Mouse (Mus musculus) embryonic facial prominence, embryonic 11.5 days (tissue): ENCODE results near the gene Col1a1. TPM values are rescaled to one million over a fixed set of nuclear protein-coding genes. Genes with fewer than 3 reads are reported as not detected.

ENCODE experiments used
- ATAC-seq: fragments of 200-750 bp; cut with Nextera tagmentation; replicated peaks from 2 replicates; pipeline ENCODE4 v1.8.0; 2017; ENCODE audit warnings: low read depth; ENCODE audit not compliant: insufficient number of reproducible peaks, low FRiP score, low TSS enrichment
- DNase-seq: peaks from one replicate; pipeline ENCODE4 v3.0.0-alpha.2; 2015; ENCODE audit warnings: low spot score
- H3K27ac ChIP-seq: fragments of 300-500 bp; sonication (generic); replicated peaks from 2 replicates; pipeline ENCODE4 v1.5.1; 2014; ENCODE audit warnings: mild to moderate bottlenecking, low read depth, low read length, control low read depth
- H3K27me3 ChIP-seq: fragments of 300-500 bp; sonication (generic); 2 replicates; pipeline ENCODE4 v1.6.1; 2014; ENCODE audit warnings: mild to moderate bottlenecking, low read length, moderate library complexity, mixed read lengths; ENCODE audit not compliant: control insufficient read depth, insufficient read depth
- H3K36me3 ChIP-seq: fragments of 300-500 bp; sonication (generic); replicated peaks from 2 replicates; pipeline ENCODE4 v1.6.1; 2014; ENCODE audit warnings: low read depth, mild to moderate bottlenecking, low read length, moderate library complexity, mixed read lengths; ENCODE audit not compliant: control insufficient read depth, insufficient read depth
- H3K4me1 ChIP-seq: fragments of 300-500 bp; sonication (generic); 2 replicates; pipeline ENCODE4 v1.6.1; 2014; ENCODE audit warnings: low read length, mixed read lengths; ENCODE audit not compliant: control insufficient read depth, insufficient read depth
- H3K4me2 ChIP-seq: fragments of 300-500 bp; sonication (generic); 2 replicates; pipeline ENCODE4 v1.6.1; 2014; ENCODE audit warnings: low read depth, mild to moderate bottlenecking, control low read depth, low read length, moderate library complexity
- H3K4me3 ChIP-seq: fragments of 300-500 bp; sonication (generic); 2 replicates; pipeline ENCODE4 v1.5.1; 2014; ENCODE audit warnings: low read depth, low read length, control low read depth
- H3K9ac ChIP-seq: fragments of 300-500 bp; sonication (generic); replicated peaks from 2 replicates; pipeline ENCODE4 v1.6.1; 2014; ENCODE audit warnings: mild to moderate bottlenecking, control low read depth, low read length
- H3K9me3 ChIP-seq: fragments of 300-500 bp; sonication (generic); replicated peaks from 2 replicates; pipeline ENCODE4 v1.6.1; 2016; ENCODE audit warnings: mild to moderate bottlenecking, low read length, inconsistent platforms, mixed read lengths; ENCODE audit not compliant: control insufficient read depth
- WGBS: fragments of 180-500 bp; shearing (Covaris S2); extraction: QIAGEN DNeasy Blood & Tissue Kit; methylation state at CpG from one replicate; pipeline ENCODE4 v1.1.7; 2014; 5-methylcytosine and 5-hydroxymethylcytosine counted together
- polyA plus RNA-seq: library from polyadenylated mRNA; unstranded; fragments of >200 nt; fragmentation: Nextera tagmentation; extraction: Ambion mirVana; gene quantifications from 2 replicates; pipeline ENCODE4 v1.2.1, GENCODE M21; 2014

Gene Col1a1
- polyA plus RNA-seq, 1 experiment from 2014 or later, result 93.8 TPM

DNA sequence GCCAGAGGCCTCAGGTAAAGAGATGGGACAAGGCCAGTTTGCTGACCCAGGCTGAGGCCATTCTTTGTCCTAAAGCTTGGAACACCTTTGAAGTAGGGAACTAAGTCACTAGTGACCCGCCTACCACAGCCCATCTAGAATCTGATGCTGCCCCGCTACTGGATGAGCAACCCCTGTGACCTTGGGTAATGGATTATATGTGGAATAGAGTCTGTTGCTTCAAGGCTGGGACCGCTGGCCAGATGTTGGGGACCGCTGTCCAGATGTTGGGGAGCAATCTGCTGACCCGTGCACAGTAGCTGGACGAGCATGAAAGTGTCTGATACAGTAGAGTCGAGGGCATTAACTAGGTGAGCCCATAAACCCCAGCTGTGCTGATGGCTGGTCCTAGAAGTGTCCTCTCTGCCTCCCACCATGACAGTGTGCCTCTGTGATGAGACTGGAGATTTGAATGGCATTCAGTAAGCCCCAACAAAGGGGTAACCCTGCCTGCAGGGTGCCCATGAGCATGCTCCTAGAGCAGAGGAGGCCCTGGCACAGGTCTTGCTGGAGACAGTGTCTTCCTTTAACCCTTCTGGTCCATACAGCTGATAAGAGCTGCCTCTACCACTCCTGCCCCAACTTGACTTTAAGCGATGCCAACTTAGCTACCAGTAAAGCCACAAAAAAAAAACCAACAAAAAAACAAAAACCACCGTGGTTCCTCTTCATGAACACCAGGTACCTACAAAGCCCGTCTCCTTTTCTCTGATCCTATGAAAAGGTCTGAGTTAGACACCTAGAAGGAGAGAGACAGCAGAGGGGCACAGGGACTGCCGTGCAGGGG, 59.1 kb downstream of the Col1a1 start:
- WGBS, result 88% methylated on average over 11 of the region's 11 CpGs
- H3K27me3 ChIP-seq, result no peaks in the 10 kb centered on the region
- no peak for ATAC-seq
- no peak for DNase-seq
- H3K4me1 ChIP-seq, result peaks cover 13% of the 10 kb centered on the region
- H3K9ac ChIP-seq, result peak overlapping the region; percentile 22; the same call in 1 of the 2 replicates
- H3K27ac ChIP-seq, result no peak overlapping the region
- H3K36me3 ChIP-seq, result peaks cover 11% of the 10 kb centered on the region
- H3K4me2 ChIP-seq, result peak overlapping the region; percentile 100
- no peaks in the 10 kb centered on the region for H3K9me3 ChIP-seq
- peak overlapping the region; percentile 12 for H3K4me3 ChIP-seq

DNA sequence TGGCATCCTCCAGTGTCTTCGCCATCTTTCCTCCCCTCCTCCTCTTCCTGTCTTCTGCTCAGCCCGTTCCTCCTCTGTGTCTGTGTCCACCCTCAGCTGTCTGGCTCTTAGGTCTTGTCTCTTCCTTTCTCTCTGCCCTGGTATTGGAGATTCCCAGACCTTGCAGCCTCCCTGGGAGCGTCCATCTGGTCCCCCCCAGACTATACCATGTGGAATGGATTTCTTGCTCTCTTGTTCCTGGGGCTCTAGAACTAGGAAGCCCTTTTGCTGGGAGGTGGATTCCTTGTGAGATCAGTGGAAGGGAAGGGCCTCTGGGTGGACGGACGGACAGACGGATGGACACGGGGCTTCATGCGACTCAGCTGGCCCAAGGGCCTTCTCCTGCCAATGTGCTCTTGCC, 60.1 kb downstream of the Col1a1 start:
- Histone ChIP-seq H3K9ac (no peak overlapping the region), H3K27ac (no peak overlapping the region), H3K4me3 (no peak overlapping the region), H3K4me1 (peaks cover 18% of the 10 kb centered on the region), H3K4me2 (no peak overlapping the region), H3K36me3 (peaks cover 11% of the 10 kb centered on the region), H3K9me3 (no peaks in the 10 kb centered on the region), H3K27me3 (no peaks in the 10 kb centered on the region)
- ATAC-seq, result no peak
- no peak for DNase-seq
- WGBS, result 82% methylated on average over 8 of the region's 8 CpGs

DNA sequence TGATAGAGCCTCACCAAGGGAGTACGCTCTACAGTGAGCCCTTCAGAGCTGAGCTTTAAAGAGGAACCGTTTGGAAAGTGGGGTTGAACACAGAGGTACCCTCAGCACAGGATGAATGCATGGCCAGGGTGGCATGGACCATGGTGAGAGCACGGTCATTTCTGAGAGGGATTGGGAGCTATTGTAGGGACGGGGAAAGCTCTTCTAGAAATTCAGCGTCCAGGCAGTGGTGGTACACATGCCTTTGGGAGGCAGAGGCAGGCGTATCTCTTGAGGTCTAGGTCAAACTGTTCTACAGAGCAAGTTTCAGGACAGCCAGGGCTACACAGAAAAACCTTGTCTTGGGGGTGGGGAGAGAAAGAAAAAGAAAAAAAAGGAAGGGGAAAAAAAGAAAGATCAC, 61.0 kb downstream of the Col1a1 start:
- no peaks in the 10 kb centered on the region for H3K9me3 ChIP-seq
- no peak overlapping the region for H3K4me2 ChIP-seq
- H3K4me1 ChIP-seq, result peaks cover 18% of the 10 kb centered on the region
- H3K4me3 ChIP-seq, result no peak overlapping the region
- H3K27ac ChIP-seq, result no peak overlapping the region
- no peak overlapping the region for H3K9ac ChIP-seq
- peaks cover 13% of the 10 kb centered on the region for H3K36me3 ChIP-seq
- H3K27me3 ChIP-seq, result no peaks in the 10 kb centered on the region
- DNase-seq, result no peak
- no peak for ATAC-seq
- WGBS, result 93% methylated on average over 6 of the region's 6 CpGs

DNA sequence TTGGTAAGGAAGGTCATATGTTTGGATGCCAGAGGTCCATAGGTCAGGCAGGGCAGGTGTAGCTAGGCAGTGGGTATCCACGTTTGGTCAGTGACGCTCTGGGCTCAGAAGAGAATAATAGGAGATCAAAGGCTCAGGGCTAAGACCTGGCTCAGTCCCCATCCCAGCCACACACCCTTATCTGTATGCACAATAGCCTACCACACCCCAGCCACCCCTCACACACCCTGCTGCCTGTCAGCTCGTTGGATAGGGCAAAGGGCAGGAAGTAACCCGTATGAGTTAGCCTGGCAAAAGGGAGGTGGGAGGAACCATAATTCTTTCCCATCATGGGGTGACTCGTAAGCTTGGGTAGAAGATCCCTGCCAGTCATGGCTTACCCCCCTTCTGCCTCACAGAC, 61.6 kb downstream of the Col1a1 start:
- 65% methylated on average over 5 of the region's 5 CpGs for WGBS
- no peak overlapping the region for H3K4me3 ChIP-seq
- no peak overlapping the region for H3K4me2 ChIP-seq
- H3K9ac ChIP-seq, result no peak overlapping the region
- H3K27ac ChIP-seq, result no peak overlapping the region
- peaks cover 19% of the 10 kb centered on the region for H3K36me3 ChIP-seq
- ATAC-seq, result no peak
- DNase-seq, result no peak
- H3K27me3 ChIP-seq, result no peaks in the 10 kb centered on the region
- no peaks in the 10 kb centered on the region for H3K9me3 ChIP-seq
- H3K4me1 ChIP-seq, result peaks cover 18% of the 10 kb centered on the region

DNA sequence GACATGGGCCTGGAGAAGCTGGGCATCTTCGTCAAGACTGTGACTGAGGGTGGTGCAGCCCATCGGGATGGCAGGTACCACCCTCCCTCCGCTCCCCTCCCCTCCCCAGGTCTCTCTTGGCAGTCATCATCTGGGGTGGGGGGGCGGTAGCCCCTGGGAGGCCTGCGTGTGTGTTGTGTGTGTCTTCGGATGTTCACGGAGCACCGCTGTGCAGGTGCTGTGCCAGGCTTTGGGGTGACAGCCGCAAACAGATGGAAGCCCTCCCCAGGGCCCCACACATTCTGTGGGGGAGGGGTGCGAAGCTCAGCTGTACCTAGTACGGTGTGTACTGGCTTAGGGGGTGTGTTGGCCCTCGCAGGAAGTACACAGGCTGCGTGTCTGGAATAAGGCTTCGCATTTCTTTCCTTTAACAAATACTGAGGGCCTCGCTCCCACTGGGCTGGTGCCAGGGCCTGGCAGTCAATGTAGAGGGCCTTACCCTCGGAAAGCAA, 62.1 kb downstream of the Col1a1 start:
- Histone ChIP-seq H3K4me3 (no peak overlapping the region), H3K27ac (no peak overlapping the region)

DNA sequence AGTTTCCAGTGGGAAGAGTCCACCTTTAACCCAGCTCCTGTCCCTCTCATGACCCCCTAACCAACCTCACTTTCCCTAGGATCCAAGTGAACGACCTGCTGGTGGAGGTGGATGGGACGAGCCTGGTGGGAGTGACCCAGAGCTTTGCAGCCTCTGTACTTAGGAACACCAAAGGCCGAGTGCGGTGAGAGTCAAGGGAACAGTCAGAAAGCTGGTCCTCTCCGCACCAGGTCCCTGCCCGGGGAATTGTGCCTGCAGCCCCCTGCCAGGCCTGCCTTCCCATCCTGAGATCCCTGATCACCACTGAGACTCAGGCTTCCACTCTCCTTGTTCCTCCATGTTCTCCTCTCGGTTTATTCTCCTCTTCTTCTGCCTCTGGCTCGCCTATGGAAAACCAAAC, 64.1 kb downstream of the Col1a1 start:
- no peak overlapping the region for H3K27ac ChIP-seq
- peaks cover 21% of the 10 kb centered on the region for H3K36me3 ChIP-seq
- DNase-seq, result no peak
- no peak overlapping the region for H3K4me2 ChIP-seq
- no peaks in the 10 kb centered on the region for H3K9me3 ChIP-seq
- H3K4me1 ChIP-seq, result peaks cover 5% of the 10 kb centered on the region
- H3K4me3 ChIP-seq, result no peak overlapping the region
- H3K9ac ChIP-seq, result no peak overlapping the region
- no peaks in the 10 kb centered on the region for H3K27me3 ChIP-seq
- no peak for ATAC-seq
- WGBS, result 78% methylated on average over 8 of the region's 8 CpGs

More for the DNA sequence above, 62.1 kb downstream of the Col1a1 start:
- no peak overlapping the region; the same call in 1 of the 2 replicates for H3K4me2 ChIP-seq
- H3K27me3 ChIP-seq, result no peaks in the 10 kb centered on the region
- peaks cover 18% of the 10 kb centered on the region for H3K4me1 ChIP-seq
- H3K9ac ChIP-seq, result no peak overlapping the region
- WGBS, result 87% methylated on average over 16 of the region's 16 CpGs
- no peak for ATAC-seq
- H3K36me3 ChIP-seq, result peaks cover 21% of the 10 kb centered on the region
- no peaks in the 10 kb centered on the region for H3K9me3 ChIP-seq
- no peak for DNase-seq

DNA sequence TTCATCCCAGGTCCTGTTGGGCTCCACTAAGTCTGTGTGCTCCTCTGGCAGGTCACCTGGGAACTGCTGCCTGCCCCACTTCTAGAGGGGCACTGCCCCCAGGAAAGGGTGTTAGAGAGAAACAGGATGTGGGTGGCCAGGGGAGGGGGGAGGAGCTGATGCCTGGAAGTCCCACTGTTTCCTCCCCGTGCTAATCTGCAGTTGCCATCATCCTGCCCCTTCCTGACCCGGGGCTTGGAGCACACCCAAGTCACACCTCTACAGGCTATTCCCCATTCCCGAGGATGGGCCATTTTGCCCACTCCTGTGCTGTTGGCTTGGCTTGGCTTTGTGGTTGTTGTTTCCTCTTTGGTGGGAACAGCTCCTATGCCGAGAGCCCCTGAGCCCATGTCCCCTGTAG, 64.5 kb downstream of the Col1a1 start:
- Histone ChIP-seq H3K4me3 (no peak overlapping the region), H3K9me3 (no peaks in the 10 kb centered on the region), H3K27me3 (no peaks in the 10 kb centered on the region), H3K36me3 (peaks cover 21% of the 10 kb centered on the region), H3K9ac (no peak overlapping the region; the same call in 1 of the 2 replicates), H3K4me2 (no peak overlapping the region), H3K27ac (0 out of 2 replicates have a peak overlapping the region, but pooled peaks have one; percentile 13), H3K4me1 (peaks cover 5% of the 10 kb centered on the region)
- 44% methylated on average over 4 of the region's 4 CpGs for WGBS
- ATAC-seq (no peak), DNase-seq (no peak)

DNA sequence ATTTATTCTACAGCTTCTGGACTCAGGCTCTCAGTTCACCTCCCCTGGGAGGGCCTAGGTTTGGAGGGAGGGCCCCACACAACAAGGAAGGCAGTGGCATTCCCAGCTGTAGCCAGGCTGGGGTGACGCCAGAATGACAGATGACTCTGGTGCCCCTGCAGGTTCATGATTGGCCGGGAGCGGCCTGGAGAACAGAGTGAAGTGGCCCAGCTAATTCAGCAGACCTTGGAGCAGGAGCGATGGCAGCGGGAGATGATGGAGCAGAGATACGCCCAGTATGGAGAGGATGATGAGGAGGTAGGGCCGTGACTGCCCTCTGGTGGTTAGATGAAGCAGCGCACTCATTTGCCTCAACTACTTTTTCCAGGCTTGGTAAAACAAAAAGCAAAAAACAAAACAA, 65.0 kb downstream of the Col1a1 start:
- H3K9ac ChIP-seq, result no peak overlapping the region; the same call in 1 of the 2 replicates

More for the DNA sequence above, 65.0 kb downstream of the Col1a1 start:
- 2% methylated on average over 8 of the region's 8 CpGs for WGBS
- H3K36me3 ChIP-seq, result peaks cover 21% of the 10 kb centered on the region
- peaks cover 5% of the 10 kb centered on the region for H3K4me1 ChIP-seq
- no peaks in the 10 kb centered on the region for H3K9me3 ChIP-seq
- ATAC-seq, result peak; percentile 45
- DNase-seq, result peak; percentile 80
- H3K27me3 ChIP-seq, result no peaks in the 10 kb centered on the region
- H3K4me3 ChIP-seq, result no peak overlapping the region
- H3K27ac ChIP-seq, result 0 out of 2 replicates have a peak overlapping the region, but pooled peaks have one; percentile 13
- H3K4me2 ChIP-seq, result peak overlapping the region; percentile 7; the same call in 1 of the 2 replicates
